Mouse (Mus musculus) liver, embryonic 14.5 days (tissue): Measurements from ENCODE around the gene AC134908.4. TPM values are rescaled to one million over a fixed set of nuclear protein-coding genes. Genes with fewer than 3 reads are reported as not detected.
A peak's percentile ranks its signal among the peaks of the same experiment; 100 is the strongest.

Source experiments
- ATAC-seq: fragments of 200-750 bp; cut with Nextera tagmentation; 2 replicates; pipeline ENCODE4 v1.8.0; 2017; ENCODE audit warnings: moderate number of reproducible peaks, mild to moderate bottlenecking, moderate library complexity; ENCODE audit not compliant: insufficient read depth
- DNase-seq, 3 experiments: peaks; one replicate each; pipeline ENCODE4 v3.0.0-alpha.2; 2012 to 2013; ENCODE audit warnings: low read depth in 3 of 3, low spot score in 3 of 3
- H3K27ac ChIP-seq: fragments of 300-500 bp; sonication (generic); 2 replicates; pipeline ENCODE4 v1.5.1; 2014; ENCODE audit warnings: moderate library complexity, mild to moderate bottlenecking, control low read depth, inconsistent platforms
- H3K27me3 ChIP-seq: fragments of 300-500 bp; sonication (generic); 2 replicates; pipeline ENCODE4 v1.6.1; 2014; ENCODE audit warnings: mild to moderate bottlenecking, low read length, moderate library complexity; ENCODE audit not compliant: control insufficient read depth, insufficient read depth
- H3K36me3 ChIP-seq: fragments of 300-500 bp; sonication (generic); replicated peaks from 2 replicates; pipeline ENCODE4 v1.6.1; 2014; ENCODE audit warnings: low read depth; ENCODE audit not compliant: control insufficient read depth, insufficient read depth
- H3K4me1 ChIP-seq, 2 experiments: fragments of 200-500 bp in 1 of 2; fragments of 300-500 bp in 1 of 2; sonication (generic) in 1 of 2; replicated peaks; 2 replicates each; pipeline ENCODE4 v1.6.1; 2012 to 2014; ENCODE audit warnings: antibody characterized with exemption in 1 of 2, inconsistent platforms in 1 of 2, low read length in 1 of 2; ENCODE audit not compliant: control insufficient read depth in 2 of 2, insufficient read depth in 2 of 2
- H3K4me2 ChIP-seq: fragments of 300-500 bp; sonication (generic); 2 replicates; pipeline ENCODE4 v1.6.1; 2014; ENCODE audit warnings: low read depth, mild to moderate bottlenecking, control low read depth, moderate library complexity
- H3K4me3 ChIP-seq, 2 experiments: fragments of 200-500 bp in 1 of 2; fragments of 300-500 bp in 1 of 2; sonication (generic) in 1 of 2; 2 replicates each; pipeline ENCODE4 v1.5.1; 2012 to 2014; ENCODE audit warnings: low read depth in 2 of 2, low read length in 2 of 2, mild to moderate bottlenecking in 2 of 2, control low read depth in 1 of 2, inconsistent platforms in 1 of 2, moderate library complexity in 1 of 2; ENCODE audit not compliant: insufficient read depth in 1 of 2
- H3K9ac ChIP-seq: fragments of 300-500 bp; sonication (generic); replicated peaks from 2 replicates; pipeline ENCODE4 v1.6.1; 2014; ENCODE audit warnings: mild to moderate bottlenecking, control low read depth, moderate library complexity
- H3K9me3 ChIP-seq: fragments of 300-500 bp; sonication (generic); 2 replicates; pipeline ENCODE4 v1.6.1; 2016; ENCODE audit warnings: low read length, mixed read lengths; ENCODE audit not compliant: control insufficient read depth
- CTCF ChIP-seq: IDR thresholded peaks from 2 replicates; pipeline ENCODE4 v1.5.1; 2016; ENCODE audit warnings: antibody characterized with exemption, low read depth, control low read depth
- EP300 ChIP-seq: IDR thresholded peaks from 2 replicates; pipeline ENCODE4 v1.6.1; 2016; ENCODE audit warnings: antibody characterized with exemption, low read depth
- WGBS: fragments of 180-500 bp; shearing (Covaris S2); extraction: QIAGEN DNeasy Blood & Tissue Kit; methylation state at CpG from one replicate; pipeline ENCODE4 v1.1.7; 2014; ENCODE audit not compliant: insufficient replicate concordance; 5-methylcytosine and 5-hydroxymethylcytosine counted together
- polyA plus RNA-seq, 2 experiments: library from polyadenylated mRNA; depleted of rRNA in 1 of 2; stranded (reverse) in 1 of 2; unstranded in 1 of 2; fragments of >200 nt; fragmentation: Nextera tagmentation in 1 of 2; extraction: Ambion mirVana in 1 of 2; gene quantifications; 2 replicates each; pipeline versions ENCODE4 v1.2.1 to v1.2.3; 2012 to 2014

AC134908.4 gene
- polyA plus RNA-seq, 2 experiments = not detected

GRCm38 (mm10) chr17:25830806-25831431 lies 35.5 kb upstream of the AC134908.4 start:
- peak overlapping the region; percentile 83 for H3K4me2 ChIP-seq
- 80% methylated on average over 14 of the region's 14 CpGs for WGBS
- ATAC-seq (no peak), DNase-seq (no peak)
- H3K9me3 ChIP-seq = no peaks in the 10 kb centered on the region
- peaks cover 8 to 16% of the 10 kb centered on the region in 2 experiments for H3K4me1 ChIP-seq
- H3K27ac ChIP-seq = no peak overlapping the region
- H3K9ac ChIP-seq = no peak overlapping the region
- peak overlapping the region in 1 of 2 experiments; percentile 74; a peak in 1 of 4 replicates for H3K4me3 ChIP-seq
- TF ChIP-seq CTCF (no peak), EP300 (no peak)
- peaks cover 13% of the 10 kb centered on the region for H3K36me3 ChIP-seq
- no peaks in the 10 kb centered on the region for H3K27me3 ChIP-seq

DNA sequence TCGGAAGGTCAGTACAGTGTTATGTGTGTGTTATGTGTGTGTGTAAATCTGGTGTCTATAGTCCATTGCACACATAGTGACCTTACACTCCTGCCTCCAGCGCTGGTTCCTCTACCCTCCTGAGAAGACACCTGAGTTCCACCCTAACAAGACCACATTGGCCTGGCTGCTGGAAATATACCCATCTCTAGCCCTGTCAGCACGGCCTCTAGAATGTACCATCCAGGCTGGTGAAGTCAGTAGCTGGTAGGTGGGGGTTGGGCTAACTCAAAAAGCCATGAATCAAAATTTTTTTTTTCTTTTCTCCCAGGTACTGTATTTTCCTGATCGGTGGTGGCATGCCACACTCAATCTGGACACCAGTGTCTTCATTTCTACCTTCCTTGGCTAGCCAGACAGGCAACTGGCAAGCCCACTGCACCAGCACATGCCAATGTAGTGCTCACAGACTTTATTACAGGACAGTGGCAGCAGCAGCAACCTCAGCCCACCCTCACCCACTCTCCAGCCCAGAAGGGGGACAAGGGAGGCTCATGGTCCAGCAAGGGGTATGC lies 34.8 kb upstream of the AC134908.4 start:
- ATAC-seq (no peak), DNase-seq (no peak)
- Histone ChIP-seq H3K36me3 (peaks cover 14% of the 10 kb centered on the region), H3K9me3 (no peaks in the 10 kb centered on the region), H3K27me3 (no peaks in the 10 kb centered on the region), H3K4me2 (peak overlapping the region; percentile 70), H3K4me3 (no peak overlapping the region; a peak in 1 of 4 replicates), H3K4me1 (peaks cover 8 to 16% of the 10 kb centered on the region in 2 experiments), H3K9ac (no peak overlapping the region), H3K27ac (no peak overlapping the region)
- TF ChIP-seq EP300 (no peak), CTCF (no peak)
- WGBS = 66% methylated on average over 4 of the region's 4 CpGs

DNA sequence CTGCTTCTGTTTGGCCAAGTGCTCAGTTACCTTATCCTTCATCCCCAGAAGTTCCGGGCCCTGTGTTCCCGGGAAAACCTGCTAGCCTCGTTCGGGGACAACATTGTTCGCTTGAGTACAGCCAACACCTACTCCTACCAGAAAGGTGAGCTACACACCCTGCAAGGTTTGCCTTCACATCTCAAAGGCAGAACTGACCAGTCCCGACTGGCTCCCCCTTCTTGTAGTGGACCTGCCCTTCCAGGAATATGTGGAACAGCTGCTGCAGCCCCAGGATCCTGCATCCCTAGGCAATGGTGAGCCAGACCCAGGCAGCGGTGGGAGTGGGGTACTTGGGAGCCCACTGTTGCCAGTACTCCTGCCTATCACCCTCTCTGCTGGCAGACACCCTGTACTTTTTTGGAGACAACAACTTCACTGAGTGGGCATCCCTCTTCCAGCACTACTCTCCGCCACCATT lies 34.1 kb upstream of the AC134908.4 start:
- Histone ChIP-seq H3K27ac (peak overlapping the region; percentile 38; the same call in 1 of the 2 replicates), H3K4me2 (peak overlapping the region; percentile 70), H3K4me1 (peaks cover 12 to 17% of the 10 kb centered on the region in 2 experiments), H3K9ac (peak overlapping the region; percentile 67), H3K4me3 (peak overlapping the region; percentile 64 to 72), H3K9me3 (no peaks in the 10 kb centered on the region), H3K27me3 (no peaks in the 10 kb centered on the region), H3K36me3 (peaks cover 14% of the 10 kb centered on the region)
- DNase-seq (no peak), ATAC-seq (no peak)
- 33% methylated on average over 8 of the region's 8 CpGs for WGBS
- TF ChIP-seq EP300 (no peak), CTCF (no peak)

- peak within 1 kb of the TSS; percentile 64 to 72 for H3K4me3 ChIP-seq
- peak; percentile 59 to 69 (median 64) for DNase-seq
- H3K27ac ChIP-seq = peak within 1 kb of the TSS; percentile 38
- peaks cover 18 to 23% of the 10 kb centered on the region in 2 experiments for H3K4me1 ChIP-seq
- TF ChIP-seq CTCF (peak; percentile 67), EP300 (no peak)
- H3K36me3 ChIP-seq = peaks cover 14% of the 10 kb centered on the region
- ATAC-seq = 0 out of 2 replicates have a peak, but pooled peaks have one; percentile 11
- no peaks in the 10 kb centered on the region for H3K9me3 ChIP-seq
- H3K27me3 ChIP-seq = no peaks in the 10 kb centered on the region
- WGBS = 1% methylated on average over 32 of the region's 32 CpGs
- peak within 1 kb of the TSS; percentile 67 for H3K9ac ChIP-seq
- H3K4me2 ChIP-seq = peak within 1 kb of the TSS; percentile 70
These were observed 33.5 kb upstream of the AC134908.4 start, which contains the start of gene Jmjd8 for GRCm38 (mm10) chr17:25828712-25829557. Jmjd8 (plus strand) TSS chr17:25828867.
